Mouse (Mus musculus): Measurements from ENCODE around the gene Pafah1b2. TPM values are rescaled to one million over a fixed set of nuclear protein-coding genes. Genes with fewer than 3 reads are reported as not detected.
A peak's percentile ranks its signal among the peaks of the same experiment; 100 is the strongest.

The Pafah1b2 gene
- polyA plus RNA-seq, 1 experiment from 2014 or later: 173 TPM

DNA sequence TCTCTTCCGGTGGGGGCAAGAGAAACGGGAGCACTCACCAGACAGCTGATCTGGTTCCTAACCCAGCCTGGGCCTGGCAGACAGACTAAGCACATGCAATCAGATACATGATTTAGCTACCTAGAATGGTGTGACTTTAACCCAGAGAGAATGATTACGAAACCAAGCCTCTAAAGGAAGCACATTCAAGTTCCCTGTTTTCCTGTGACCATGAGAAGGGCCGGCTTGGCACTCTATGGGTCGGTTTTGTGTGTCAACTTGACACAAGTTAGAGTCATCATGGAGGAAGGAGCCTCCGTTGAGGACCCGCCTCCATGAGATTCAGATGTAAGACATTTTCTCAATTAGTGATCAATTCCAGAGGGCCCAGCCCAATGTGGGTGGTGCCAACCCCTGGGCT is 52.8 kb downstream of the Pafah1b2 start:
- H3K27me3 ChIP-seq (ENCODE audit: insufficient read depth, low read length): no peaks in the 10 kb centered on the region
- peaks cover 8% of the 10 kb centered on the region; the same call in 1 of the 2 replicates for H3K4me1 ChIP-seq (ENCODE audit: insufficient read depth, low read length)
- no peak overlapping the region for H3K27ac ChIP-seq (ENCODE audit: low read length)
- 86% methylated on average over 7 of the region's 7 CpGs for WGBS
- ATAC-seq (ENCODE audit: low FRiP score, low TSS enrichment): no peak
- no peak overlapping the region for H3K4me2 ChIP-seq (replicated peaks; ENCODE audit: low read depth, low read length)
- H3K4me3 ChIP-seq (ENCODE audit: low read length): no peak overlapping the region
- peaks cover 29% of the 10 kb centered on the region for H3K36me3 ChIP-seq (ENCODE audit: insufficient read depth, low read length)
- no peak overlapping the region for H3K9ac ChIP-seq (replicated peaks; ENCODE audit: low read length)
- no peaks in the 10 kb centered on the region for H3K9me3 ChIP-seq (ENCODE audit: low read length)

GRCm38 (mm10) chr9:45958851-45959250 is 53.6 kb downstream of the Pafah1b2 start:
- Histone ChIP-seq H3K27ac (ENCODE audit: low read length) (peak overlapping the region; percentile 14), H3K4me3 (ENCODE audit: low read length) (no peak overlapping the region), H3K9ac (replicated peaks; ENCODE audit: low read length) (no peak overlapping the region)

GRCm38 (mm10) chr9:45958023-45958670 is 54.3 kb downstream of the Pafah1b2 start:
- ATAC-seq (ENCODE audit: low FRiP score, low TSS enrichment): no peak
- Histone ChIP-seq H3K27me3 (ENCODE audit: insufficient read depth, low read length) (no peaks in the 10 kb centered on the region), H3K4me1 (ENCODE audit: insufficient read depth, low read length) (peaks cover 19% of the 10 kb centered on the region), H3K27ac (ENCODE audit: low read length) (peak overlapping the region; percentile 14; the same call in 1 of the 2 replicates), H3K4me2 (replicated peaks; ENCODE audit: low read depth, low read length) (no peak overlapping the region), H3K9me3 (ENCODE audit: low read length) (no peaks in the 10 kb centered on the region), H3K4me3 (ENCODE audit: low read length) (no peak overlapping the region), H3K9ac (replicated peaks; ENCODE audit: low read length) (no peak overlapping the region), H3K36me3 (ENCODE audit: insufficient read depth, low read length) (peaks cover 14% of the 10 kb centered on the region)
- 59% methylated on average over 7 of the region's 7 CpGs for WGBS

More at GRCm38 (mm10) chr9:45958851-45959250, 53.6 kb downstream of the Pafah1b2 start:
- Histone ChIP-seq H3K36me3 (ENCODE audit: insufficient read depth, low read length) (peaks cover 21% of the 10 kb centered on the region), H3K4me2 (replicated peaks; ENCODE audit: low read depth, low read length) (no peak overlapping the region), H3K9me3 (ENCODE audit: low read length) (no peaks in the 10 kb centered on the region), H3K4me1 (ENCODE audit: insufficient read depth, low read length) (peaks cover 12% of the 10 kb centered on the region), H3K27me3 (ENCODE audit: insufficient read depth, low read length) (no peaks in the 10 kb centered on the region)
- ATAC-seq (ENCODE audit: low FRiP score, low TSS enrichment): no peak
- 48% methylated on average over 4 of the region's 4 CpGs for WGBS

- under 1% methylated on average over 48 of the region's 48 CpGs for WGBS
- H3K27me3 ChIP-seq (ENCODE audit: insufficient read depth, low read length): no peaks in the 10 kb centered on the region
- peak; percentile 96 for ATAC-seq (ENCODE audit: low FRiP score, low TSS enrichment)
These were observed 57.2 kb downstream of the Pafah1b2 start, which contains the start of gene Sidt2 for GRCm38 (mm10) chr9:45955107-45955963. Gene Sidt2, minus strand, starts transcription at chr9:45955258.

GRCm38 (mm10) chr9:45954294-45955106 is 58.0 kb downstream of the Pafah1b2 start:
- peak overlapping the region; percentile 81 for H3K4me3 ChIP-seq (ENCODE audit: low read length)
- H3K4me2 ChIP-seq (replicated peaks; ENCODE audit: low read depth, low read length): peak overlapping the region; percentile 71

More at GRCm38 (mm10) chr9:45955107-45955963, 57.2 kb downstream of the Pafah1b2 start, which contains the start of gene Sidt2:
- Histone ChIP-seq H3K4me3 (ENCODE audit: low read length) (peak within 1 kb of the TSS; percentile 81), H3K9me3 (ENCODE audit: low read length) (no peaks in the 10 kb centered on the region), H3K4me2 (replicated peaks; ENCODE audit: low read depth, low read length) (peak within 1 kb of the TSS; percentile 71), H3K27ac (ENCODE audit: low read length) (peak within 1 kb of the TSS; percentile 93), H3K36me3 (ENCODE audit: insufficient read depth, low read length) (peaks cover 13% of the 10 kb centered on the region), H3K9ac (replicated peaks; ENCODE audit: low read length) (peak within 1 kb of the TSS; percentile 96), H3K4me1 (ENCODE audit: insufficient read depth, low read length) (peaks cover 23% of the 10 kb centered on the region)

DNA sequence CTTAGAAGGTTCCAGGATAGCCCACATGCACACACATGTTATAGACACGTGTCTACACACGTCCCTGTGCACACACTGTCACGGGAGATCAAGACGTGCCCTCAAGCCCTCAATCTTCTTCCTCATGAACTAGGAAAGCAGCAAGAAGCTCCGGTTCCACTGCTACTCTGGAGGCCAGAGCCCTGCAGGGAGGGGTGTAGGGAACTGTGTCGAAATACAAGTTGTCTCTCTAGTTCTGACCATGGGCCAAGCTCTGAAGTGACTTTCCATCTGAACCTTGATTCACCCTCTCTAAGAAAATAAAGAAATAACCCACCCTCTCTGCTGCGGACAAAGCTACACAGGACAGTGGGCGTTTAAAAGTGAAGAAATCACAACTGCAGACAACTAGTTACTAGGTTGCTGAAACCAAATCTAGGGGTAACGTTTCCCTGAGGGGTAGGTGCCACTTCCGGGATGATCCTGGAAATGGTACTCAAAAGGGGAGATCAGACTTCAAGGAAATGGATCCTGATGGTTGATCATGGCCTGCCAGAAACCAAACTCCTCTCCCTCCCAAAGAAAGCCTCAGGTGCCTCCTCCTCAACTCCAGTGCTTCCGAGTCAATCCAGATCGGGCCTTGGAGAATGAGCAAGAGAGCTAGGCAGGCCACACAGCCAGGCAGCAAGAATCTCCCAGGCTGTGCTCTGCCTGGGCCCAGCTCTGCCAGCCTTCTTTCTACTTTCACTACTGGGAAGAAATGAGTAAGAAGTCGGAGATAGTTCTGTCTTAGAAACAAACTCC is 58.8 kb downstream of the Pafah1b2 start:
- peaks cover 19% of the 10 kb centered on the region for H3K4me1 ChIP-seq (ENCODE audit: insufficient read depth, low read length)
- peak overlapping the region; percentile 81 for H3K4me3 ChIP-seq (ENCODE audit: low read length)
- H3K27me3 ChIP-seq (ENCODE audit: insufficient read depth, low read length): no peaks in the 10 kb centered on the region
- H3K36me3 ChIP-seq (ENCODE audit: insufficient read depth, low read length): peaks cover 28% of the 10 kb centered on the region
- peak overlapping the region; percentile 96 for H3K9ac ChIP-seq (replicated peaks; ENCODE audit: low read length)
- peak overlapping the region; percentile 93 for H3K27ac ChIP-seq (ENCODE audit: low read length)
- peak overlapping the region; percentile 71 for H3K4me2 ChIP-seq (replicated peaks; ENCODE audit: low read depth, low read length)
- 45% methylated on average over 13 of the region's 13 CpGs for WGBS
- ATAC-seq (ENCODE audit: low FRiP score, low TSS enrichment): no peak
- no peaks in the 10 kb centered on the region for H3K9me3 ChIP-seq (ENCODE audit: low read length)

More at GRCm38 (mm10) chr9:45954294-45955106, 58.0 kb downstream of the Pafah1b2 start:
- ATAC-seq (ENCODE audit: low FRiP score, low TSS enrichment): peak; percentile 63
- Histone ChIP-seq H3K9ac (replicated peaks; ENCODE audit: low read length) (peak overlapping the region; percentile 96), H3K27ac (ENCODE audit: low read length) (peak overlapping the region; percentile 93), H3K4me1 (ENCODE audit: insufficient read depth, low read length) (peaks cover 23% of the 10 kb centered on the region), H3K27me3 (ENCODE audit: insufficient read depth, low read length) (no peaks in the 10 kb centered on the region), H3K9me3 (ENCODE audit: low read length) (no peaks in the 10 kb centered on the region), H3K36me3 (ENCODE audit: insufficient read depth, low read length) (peaks cover 21% of the 10 kb centered on the region)
- under 1% methylated on average over 62 of the region's 63 CpGs for WGBS

- 86% methylated on average over 7 of the region's 7 CpGs for WGBS
- H3K27ac ChIP-seq (ENCODE audit: low read length): no peak overlapping the region
- no peaks in the 10 kb centered on the region for H3K27me3 ChIP-seq (ENCODE audit: insufficient read depth, low read length)
- H3K9ac ChIP-seq (replicated peaks; ENCODE audit: low read length): peak overlapping the region; percentile 96
- peaks cover 31% of the 10 kb centered on the region for H3K36me3 ChIP-seq (ENCODE audit: insufficient read depth, low read length)
- peak overlapping the region; percentile 81; the same call in 1 of the 2 replicates for H3K4me3 ChIP-seq (ENCODE audit: low read length)
- H3K4me1 ChIP-seq (ENCODE audit: insufficient read depth, low read length): peaks cover 19% of the 10 kb centered on the region
- H3K9me3 ChIP-seq (ENCODE audit: low read length): no peaks in the 10 kb centered on the region
- ATAC-seq (ENCODE audit: low FRiP score, low TSS enrichment): no peak
- H3K4me2 ChIP-seq (replicated peaks; ENCODE audit: low read depth, low read length): peak overlapping the region; percentile 71; the same call in 1 of the 2 replicates
These were observed 59.6 kb downstream of the Pafah1b2 start for GRCm38 (mm10) chr9:45952890-45953289.

DNA sequence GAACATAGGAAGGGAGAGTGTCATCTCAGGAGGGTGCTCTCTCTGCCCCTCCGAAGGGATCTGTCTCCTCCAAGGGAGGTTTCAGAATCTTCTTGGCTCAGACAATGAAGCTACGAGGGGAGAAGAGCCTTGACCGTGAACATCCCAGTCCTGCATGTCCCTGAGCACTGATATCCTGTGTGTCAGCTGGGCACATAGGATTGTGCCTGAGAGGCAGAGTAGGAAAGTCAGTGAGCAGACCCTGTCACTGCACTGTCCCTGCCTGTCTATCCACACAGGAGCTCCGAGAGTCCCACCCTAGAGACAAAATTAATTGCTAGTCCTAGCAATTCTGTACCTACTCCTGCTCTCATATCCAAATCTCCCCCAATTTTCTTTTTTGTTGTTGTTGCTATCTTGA is 60.4 kb downstream of the Pafah1b2 start:
- H3K9ac ChIP-seq (replicated peaks; ENCODE audit: low read length): no peak overlapping the region
- no peak overlapping the region for H3K4me3 ChIP-seq (ENCODE audit: low read length)
- no peaks in the 10 kb centered on the region for H3K9me3 ChIP-seq (ENCODE audit: low read length)
- H3K36me3 ChIP-seq (ENCODE audit: insufficient read depth, low read length): peaks cover 34% of the 10 kb centered on the region
- no peaks in the 10 kb centered on the region for H3K27me3 ChIP-seq (ENCODE audit: insufficient read depth, low read length)
- no peak overlapping the region for H3K4me2 ChIP-seq (replicated peaks; ENCODE audit: low read depth, low read length)
- 83% methylated on average over 4 of the region's 4 CpGs for WGBS
- ATAC-seq (ENCODE audit: low FRiP score, low TSS enrichment): no peak
- H3K4me1 ChIP-seq (ENCODE audit: insufficient read depth, low read length): peaks cover 19% of the 10 kb centered on the region
- H3K27ac ChIP-seq (ENCODE audit: low read length): no peak overlapping the region

DNA sequence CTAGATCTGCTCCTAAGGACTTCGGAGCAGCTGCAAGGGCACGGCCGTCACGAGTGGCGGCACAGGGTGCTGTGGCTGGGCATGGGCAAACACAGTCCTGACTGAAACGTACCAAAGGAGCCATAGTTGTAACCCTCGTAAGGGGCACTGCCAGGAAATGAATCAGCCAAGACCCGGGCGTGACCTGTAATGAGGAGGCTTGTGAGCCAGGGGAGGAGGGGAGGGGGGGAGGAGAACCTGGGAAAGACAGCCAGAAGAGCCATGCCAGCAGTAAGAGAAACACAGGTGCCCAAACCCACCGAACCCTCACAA is 65.7 kb downstream of the Pafah1b2 start:
- no peaks in the 10 kb centered on the region for H3K9me3 ChIP-seq (ENCODE audit: low read length)
- WGBS: 72% methylated on average over 10 of the region's 10 CpGs
- no peak overlapping the region for H3K27ac ChIP-seq (ENCODE audit: low read length)
- no peak overlapping the region for H3K4me3 ChIP-seq (ENCODE audit: low read length)
- H3K4me1 ChIP-seq (ENCODE audit: insufficient read depth, low read length): no peaks in the 10 kb centered on the region
- no peak for ATAC-seq (ENCODE audit: low FRiP score, low TSS enrichment)
- no peak overlapping the region for H3K4me2 ChIP-seq (replicated peaks; ENCODE audit: low read depth, low read length)
- H3K36me3 ChIP-seq (ENCODE audit: insufficient read depth, low read length): peaks cover 67% of the 10 kb centered on the region
- no peaks in the 10 kb centered on the region for H3K27me3 ChIP-seq (ENCODE audit: insufficient read depth, low read length)
- no peak overlapping the region for H3K9ac ChIP-seq (replicated peaks; ENCODE audit: low read length)

Measured in kidney, embryonic 16.5 days (tissue).